ENCODE assay signal across 12 mouse cellular contexts in genomic region chr10:77506526-77506925, GRCm38 (mm10). TPM values are rescaled to one million over a fixed set of nuclear protein-coding genes. Genes with fewer than 3 reads are reported as not detected.
DNase-seq lines count a peak whose midpoint lies in the region; ATAC-seq lines count a peak whose summit lies in the region.
"Had no signal": no experiment of that assay in that cellular context is flagged by ENCODE, and none has a peak within 500 bp of the region (broad histone marks: within the 10 kb centered on the region; RNA-seq: fewer than 3 reads in every experiment).

No protein-coding gene starts in this region.

- DNase-seq in hindbrain, embryonic 11.5 days (ENCODE audit: low spot score) = no peak
- peak; percentile 94 for DNase-seq in brain, adult 2 months (ENCODE audit: low read depth, low spot score)
- peak; percentile 73 to 81 for DNase-seq in cerebellum, postnatal 14 days
- DNase-seq in kidney, postnatal 14 days = peak; percentile 67
- no peak for DNase-seq in right cerebral cortex, postnatal 36 days (ENCODE audit: low spot score in 2 of 2)
- DNase-seq in spleen, adult 18-20 months = no peak
- DNase-seq: thymus, adult 18-20 months had no signal

- no peak overlapping the region for H3K4me2 ChIP-seq in hindbrain, embryonic 16.5 days (ENCODE audit: low read length)
- no peak overlapping the region for H3K4me2 ChIP-seq in hindbrain, embryonic 11.5 days (replicated peaks; ENCODE audit: low read depth, low read length)
- H3K4me2 ChIP-seq: hindbrain, embryonic 14.5 days; liver, embryonic 12.5 days; midbrain, embryonic 12.5 days had no signal

- peaks cover 8% of the 10 kb centered on the region for H3K4me1 ChIP-seq in hindbrain, embryonic 16.5 days (ENCODE audit: control insufficient read depth, insufficient read depth, low read depth, low read length)
- H3K4me1 ChIP-seq in hindbrain, embryonic 11.5 days (replicated peaks; ENCODE audit: control insufficient read depth, insufficient read depth, low read length) = no peaks in the 10 kb centered on the region; the same call in 1 of the 2 replicates

- H3K4me3 ChIP-seq in hindbrain, embryonic 16.5 days (ENCODE audit: low read length) = no peak overlapping the region
- no peak overlapping the region for H3K4me3 ChIP-seq in hindbrain, embryonic 11.5 days (ENCODE audit: low read depth, low read length)
- H3K4me3 ChIP-seq: embryonic facial prominence, embryonic 10.5 days; liver, embryonic 12.5 days; midbrain, embryonic 12.5 days had no signal

- H3K27ac ChIP-seq in hindbrain, embryonic 16.5 days (ENCODE audit: low read depth, low read length) = 0 out of 2 replicates have a peak overlapping the region, but pooled peaks have one; percentile 13
- no peak overlapping the region for H3K27ac ChIP-seq in hindbrain, embryonic 11.5 days (ENCODE audit: low read depth, low read length)
- H3K27ac ChIP-seq: embryonic facial prominence, embryonic 10.5 days; hindbrain, embryonic 14.5 days; liver, embryonic 12.5 days; midbrain, embryonic 12.5 days had no signal

- no peaks in the 10 kb centered on the region for H3K27me3 ChIP-seq in hindbrain, embryonic 16.5 days (replicated peaks; ENCODE audit: control insufficient read depth, insufficient read depth, low read length)
- no peaks in the 10 kb centered on the region for H3K27me3 ChIP-seq in hindbrain, embryonic 11.5 days (ENCODE audit: control insufficient read depth, insufficient read depth, low read length)
- H3K27me3 ChIP-seq: liver, embryonic 12.5 days; midbrain, embryonic 12.5 days had no signal

- H3K9me3 ChIP-seq in hindbrain, embryonic 16.5 days (ENCODE audit: control insufficient read depth, low read length) = no peaks in the 10 kb centered on the region
- H3K9me3 ChIP-seq in hindbrain, embryonic 11.5 days (ENCODE audit: control insufficient read depth, low read length) = no peaks in the 10 kb centered on the region
- H3K9me3 ChIP-seq: embryonic facial prominence, embryonic 10.5 days; liver, embryonic 12.5 days; midbrain, embryonic 12.5 days had no signal

- no peak overlapping the region for H3K9ac ChIP-seq in hindbrain, embryonic 16.5 days (ENCODE audit: low read depth, low read length)
- no peak overlapping the region for H3K9ac ChIP-seq in hindbrain, embryonic 11.5 days (ENCODE audit: low read depth, low read length)
- H3K9ac ChIP-seq: hindbrain, embryonic 14.5 days; liver, embryonic 12.5 days; midbrain, embryonic 12.5 days had no signal

- 66% methylated on average over 5 of the region's 5 CpGs for WGBS in hindbrain, embryonic 16.5 days
- 91% methylated on average over 5 of the region's 5 CpGs for WGBS in hindbrain, embryonic 11.5 days

- ATAC-seq in hindbrain, embryonic 16.5 days = no peak
- no peak for ATAC-seq in hindbrain, embryonic 11.5 days (ENCODE audit: low FRiP score)
- ATAC-seq: liver, embryonic 12.5 days had no signal

- H3K36me3 ChIP-seq in hindbrain, embryonic 16.5 days (ENCODE audit: control insufficient read depth, insufficient read depth, low read length) = peaks cover 21% of the 10 kb centered on the region
- peaks cover 4% of the 10 kb centered on the region; the same call in 1 of the 2 replicates for H3K36me3 ChIP-seq in hindbrain, embryonic 11.5 days (ENCODE audit: control insufficient read depth, insufficient read depth, low read length)

RNA-seq across cellular contexts. Expression of gene Fam207a, which starts 9.1 kb away (rescaled TPM):
- 43.5 and 43.8 TPM in 2 replicates for polyA plus RNA-seq in hindbrain, embryonic 16.5 days (2015; fragmentation: Nextera tagmentation; extraction: Ambion mirVana)
- polyA plus RNA-seq in hindbrain, embryonic 11.5 days (2014; fragmentation: Nextera tagmentation; extraction: Ambion mirVana) = 34.6 and 41.8 TPM in 2 replicates

RNA-seq across cellular contexts. Expression of gene Itgb2, which starts 23.5 kb away (rescaled TPM):
- polyA plus RNA-seq in hindbrain, embryonic 16.5 days (2015; fragmentation: Nextera tagmentation; extraction: Ambion mirVana) = 0.92 and 1.1 TPM in 2 replicates
- polyA plus RNA-seq in hindbrain, embryonic 11.5 days (2014; fragmentation: Nextera tagmentation; extraction: Ambion mirVana) = 1.2 and 1.8 TPM in 2 replicates

Comparison
In these comparisons a context has a peak if more than half of its experiments do, and no peak if none do; other contexts are left out.
1. DNase-seq: peak in brain, adult 2 months (single experiment), cerebellum, postnatal 14 days (2 of 2) and kidney, postnatal 14 days (single experiment); none in hindbrain, embryonic 11.5 days (single experiment), right cerebral cortex, postnatal 36 days (0 of 2) and spleen, adult 18-20 months (0 of 2).